Mouse (Mus musculus): ENCODE data around the gene Vmn2r40. TPM values are rescaled to one million over a fixed set of nuclear protein-coding genes. Genes with fewer than 3 reads are reported as not detected.

The Vmn2r40 gene
- not detected for polyA plus RNA-seq (2015; fragmentation: Illumina TruSeq; extraction: RNeasy Lipid Tissue Mini Kit (QIAGEN cat#74804); ENCODE audit: insufficient read depth, low read depth, low replicate concordance)

DNA sequence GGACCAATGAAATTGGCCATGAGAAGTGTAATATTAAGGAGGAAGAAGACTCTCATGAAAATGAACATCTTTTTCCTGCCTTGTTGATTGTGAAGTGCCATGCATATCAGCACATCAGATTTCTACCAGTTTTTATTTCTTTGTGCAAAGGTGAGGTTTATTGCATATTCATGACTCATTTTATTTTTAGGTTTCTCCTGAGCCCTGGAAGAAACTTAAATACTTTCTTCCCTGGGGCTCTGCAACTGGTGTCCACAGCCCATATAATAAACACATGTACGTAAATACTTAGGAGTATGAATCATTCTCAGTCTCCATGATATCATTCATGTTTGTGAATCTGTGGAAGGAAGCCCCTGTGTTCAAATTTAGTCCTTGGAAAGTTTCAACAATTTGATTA, at the start of gene Vmn2r40:
TSS of gene Vmn2r40 (minus strand) at position 101 of the 400 bp plus-strand sequence.

Other genes with a start within 250 kb of the Vmn2r40 start
- not detected for gene Vmn2r39, start 99.4 kb upstream of the Vmn2r40 start, polyA plus RNA-seq (2015; fragmentation: Illumina TruSeq; extraction: RNeasy Lipid Tissue Mini Kit (QIAGEN cat#74804); ENCODE audit: insufficient read depth, low read depth, low replicate concordance)
- not detected for gene Vmn2r38, start 166.4 kb upstream of the Vmn2r40 start, polyA plus RNA-seq (2015; fragmentation: Illumina TruSeq; extraction: RNeasy Lipid Tissue Mini Kit (QIAGEN cat#74804); ENCODE audit: insufficient read depth, low read depth, low replicate concordance)